Mouse (Mus musculus): ENCODE measurements around the gene Dtnbp1. TPM values are rescaled to one million over a fixed set of nuclear protein-coding genes. Genes with fewer than 3 reads are reported as not detected.

Dtnbp1 gene
- polyA plus RNA-seq, 2 experiments = 58.2 to 69.2 TPM

- TF ChIP-seq POLR2A (IDR thresholded peaks at IDR 0.05; ENCODE audit: borderline replicate concordance, extremely low read depth, insufficient read depth, insufficient read length) = no peak
- no peaks in the 10 kb centered on the region for H3K27me3 ChIP-seq (ENCODE audit: control insufficient read depth, insufficient read depth, low read length)
- H3K4me1 ChIP-seq (ENCODE audit: control insufficient read depth, insufficient read depth, low read length) = peaks cover 23% of the 10 kb centered on the region
- DNase-seq (ENCODE audit: low spot score) = no peak
- no peaks in the 10 kb centered on the region for H3K9me3 ChIP-seq (ENCODE audit: control insufficient read depth, low read length)
- no peak overlapping the region for H3K4me2 ChIP-seq (replicated peaks; ENCODE audit: low read depth, low read length, severe bottlenecking)
- no peaks in the 10 kb centered on the region for H3K36me3 ChIP-seq (ENCODE audit: control insufficient read depth, insufficient read depth, low read length)
- WGBS = 61% methylated on average over 4 of the region's 4 CpGs
- H3K9ac ChIP-seq (ENCODE audit: low read depth, low read length, severe bottlenecking) = no peak overlapping the region
- H3K4me3 ChIP-seq (replicated peaks; ENCODE audit: low read length) = no peak overlapping the region
- H3K27ac ChIP-seq (replicated peaks; ENCODE audit: low read depth, low read length) = no peak overlapping the region; the same call in 1 of the 2 replicates
- no peak for ATAC-seq (ENCODE audit: low FRiP score, low read depth)
These were observed 34.5 kb upstream of the Dtnbp1 start for GRCm38 (mm10) chr13:45036417-45036816.

DNA sequence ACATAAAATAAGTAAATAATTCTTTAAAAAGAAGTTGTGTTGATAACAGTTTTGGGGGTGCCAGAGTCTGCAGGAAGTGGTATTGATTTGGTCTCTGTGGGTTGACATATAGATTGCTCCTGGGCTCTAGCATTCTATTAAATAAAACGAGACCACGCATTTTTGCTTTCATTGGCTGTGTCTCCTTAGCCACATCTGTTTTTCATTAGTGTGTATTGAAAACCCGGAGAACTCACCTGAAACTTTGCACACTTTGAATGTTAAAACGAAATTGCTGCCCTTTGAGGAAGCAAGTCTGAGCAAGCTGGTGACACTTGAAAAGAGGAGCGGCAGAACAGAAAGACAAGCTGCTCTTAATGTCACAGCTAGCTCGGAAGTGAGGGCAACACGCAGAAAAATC is 32.8 kb upstream of the Dtnbp1 start:
- H3K9ac ChIP-seq (ENCODE audit: low read depth, low read length, severe bottlenecking) = no peak overlapping the region
- H3K4me3 ChIP-seq (replicated peaks; ENCODE audit: low read length) = no peak overlapping the region
- H3K27ac ChIP-seq (replicated peaks; ENCODE audit: low read depth, low read length) = no peak overlapping the region
- DNase-seq (ENCODE audit: low spot score) = peak; percentile 64
- no peak for TF ChIP-seq POLR2A (IDR thresholded peaks at IDR 0.05; ENCODE audit: borderline replicate concordance, extremely low read depth, insufficient read depth, insufficient read length)
- no peak for ATAC-seq (ENCODE audit: low FRiP score, low read depth)
- 8% methylated on average over 7 of the region's 7 CpGs for WGBS
- H3K4me2 ChIP-seq (replicated peaks; ENCODE audit: low read depth, low read length, severe bottlenecking) = peak overlapping the region; percentile 32; the same call in 1 of the 2 replicates
- H3K27me3 ChIP-seq (ENCODE audit: control insufficient read depth, insufficient read depth, low read length) = no peaks in the 10 kb centered on the region
- H3K4me1 ChIP-seq (ENCODE audit: control insufficient read depth, insufficient read depth, low read length) = peaks cover 26% of the 10 kb centered on the region
- no peaks in the 10 kb centered on the region for H3K9me3 ChIP-seq (ENCODE audit: control insufficient read depth, low read length)
- H3K36me3 ChIP-seq (ENCODE audit: control insufficient read depth, insufficient read depth, low read length) = no peaks in the 10 kb centered on the region

DNA sequence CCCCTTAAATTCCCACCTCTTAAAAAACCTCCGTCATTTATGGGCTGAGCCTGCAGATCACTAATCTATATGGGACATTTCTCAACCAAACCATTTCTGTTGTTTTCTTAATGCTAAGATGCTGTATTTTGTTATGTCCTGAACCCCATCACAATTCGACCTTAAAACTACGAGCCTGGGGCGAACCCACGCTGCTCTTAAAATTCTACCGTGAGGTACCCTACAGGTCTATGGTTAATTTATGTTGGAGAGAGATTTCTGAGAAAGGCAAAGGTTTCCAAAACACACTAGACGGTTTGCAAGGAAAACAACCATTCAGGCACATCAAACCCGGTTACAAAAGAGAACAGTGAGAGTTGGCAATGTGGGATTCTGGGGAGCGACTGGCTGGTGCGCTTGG is 31.4 kb upstream of the Dtnbp1 start:
- WGBS = 39% methylated on average over 10 of the region's 10 CpGs
- DNase-seq (ENCODE audit: low spot score) = no peak
- Histone ChIP-seq H3K4me1 (ENCODE audit: control insufficient read depth, insufficient read depth, low read length) (peaks cover 26% of the 10 kb centered on the region), H3K27ac (replicated peaks; ENCODE audit: low read depth, low read length) (no peak overlapping the region), H3K27me3 (ENCODE audit: control insufficient read depth, insufficient read depth, low read length) (no peaks in the 10 kb centered on the region), H3K9me3 (ENCODE audit: control insufficient read depth, low read length) (no peaks in the 10 kb centered on the region), H3K4me2 (replicated peaks; ENCODE audit: low read depth, low read length, severe bottlenecking) (no peak overlapping the region), H3K9ac (ENCODE audit: low read depth, low read length, severe bottlenecking) (no peak overlapping the region), H3K36me3 (ENCODE audit: control insufficient read depth, insufficient read depth, low read length) (no peaks in the 10 kb centered on the region), H3K4me3 (replicated peaks; ENCODE audit: low read length) (no peak overlapping the region)
- TF ChIP-seq POLR2A (IDR thresholded peaks at IDR 0.05; ENCODE audit: borderline replicate concordance, extremely low read depth, insufficient read depth, insufficient read length) = no peak
- ATAC-seq (ENCODE audit: low FRiP score, low read depth) = no peak

- no peak overlapping the region for H3K9ac ChIP-seq (ENCODE audit: low read depth, low read length, severe bottlenecking)
- H3K4me2 ChIP-seq (replicated peaks; ENCODE audit: low read depth, low read length, severe bottlenecking) = no peak overlapping the region
- DNase-seq (ENCODE audit: low spot score) = no peak
- no peaks in the 10 kb centered on the region for H3K27me3 ChIP-seq (ENCODE audit: control insufficient read depth, insufficient read depth, low read length)
- 82% methylated on average over 4 of the region's 4 CpGs for WGBS
- no peak overlapping the region for H3K27ac ChIP-seq (replicated peaks; ENCODE audit: low read depth, low read length)
- no peak for ATAC-seq (ENCODE audit: low FRiP score, low read depth)
- peaks cover 26% of the 10 kb centered on the region for H3K4me1 ChIP-seq (ENCODE audit: control insufficient read depth, insufficient read depth, low read length)
- H3K9me3 ChIP-seq (ENCODE audit: control insufficient read depth, low read length) = no peaks in the 10 kb centered on the region
- no peak for TF ChIP-seq POLR2A (IDR thresholded peaks at IDR 0.05; ENCODE audit: borderline replicate concordance, extremely low read depth, insufficient read depth, insufficient read length)
- no peaks in the 10 kb centered on the region for H3K36me3 ChIP-seq (ENCODE audit: control insufficient read depth, insufficient read depth, low read length)
- no peak overlapping the region for H3K4me3 ChIP-seq (replicated peaks; ENCODE audit: low read length)
These were observed 30.5 kb upstream of the Dtnbp1 start for GRCm38 (mm10) chr13:45032484-45032883.

GRCm38 (mm10) chr13:45031748-45032147 is 29.8 kb upstream of the Dtnbp1 start:
- Histone ChIP-seq H3K27ac (replicated peaks; ENCODE audit: low read depth, low read length) (no peak overlapping the region), H3K4me3 (replicated peaks; ENCODE audit: low read length) (no peak overlapping the region), H3K4me2 (replicated peaks; ENCODE audit: low read depth, low read length, severe bottlenecking) (no peak overlapping the region), H3K9me3 (ENCODE audit: control insufficient read depth, low read length) (no peaks in the 10 kb centered on the region), H3K9ac (ENCODE audit: low read depth, low read length, severe bottlenecking) (no peak overlapping the region), H3K4me1 (ENCODE audit: control insufficient read depth, insufficient read depth, low read length) (peaks cover 26% of the 10 kb centered on the region), H3K36me3 (ENCODE audit: control insufficient read depth, insufficient read depth, low read length) (no peaks in the 10 kb centered on the region), H3K27me3 (ENCODE audit: control insufficient read depth, insufficient read depth, low read length) (no peaks in the 10 kb centered on the region)
- WGBS = 26% methylated on average over 7 of the region's 7 CpGs
- DNase-seq (ENCODE audit: low spot score) = no peak
- ATAC-seq (ENCODE audit: low FRiP score, low read depth) = no peak
- no peak for TF ChIP-seq POLR2A (IDR thresholded peaks at IDR 0.05; ENCODE audit: borderline replicate concordance, extremely low read depth, insufficient read depth, insufficient read length)

DNA sequence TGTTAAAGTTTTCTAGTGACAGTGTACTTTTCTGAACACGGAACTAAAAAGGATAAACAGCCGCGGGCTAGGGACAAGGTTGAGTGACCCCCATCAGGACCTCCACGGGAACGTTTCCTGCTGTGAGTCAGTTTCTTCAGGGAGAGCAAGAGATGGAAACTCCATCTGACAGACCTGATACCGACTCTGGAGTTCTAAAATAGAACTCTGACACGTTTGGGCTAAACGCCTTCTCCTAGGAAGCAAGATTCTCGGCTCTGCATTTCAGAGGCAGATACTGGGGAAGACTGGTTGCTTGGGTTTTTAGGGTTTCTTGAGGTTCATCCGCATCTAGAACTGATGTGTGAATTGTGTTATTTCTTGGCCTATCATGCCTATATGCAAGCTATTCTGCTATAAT is 29.4 kb upstream of the Dtnbp1 start:
- Histone ChIP-seq H3K36me3 (ENCODE audit: control insufficient read depth, insufficient read depth, low read length) (no peaks in the 10 kb centered on the region), H3K27me3 (ENCODE audit: control insufficient read depth, insufficient read depth, low read length) (no peaks in the 10 kb centered on the region), H3K9ac (ENCODE audit: low read depth, low read length, severe bottlenecking) (no peak overlapping the region), H3K4me1 (ENCODE audit: control insufficient read depth, insufficient read depth, low read length) (peaks cover 26% of the 10 kb centered on the region), H3K9me3 (ENCODE audit: control insufficient read depth, low read length) (no peaks in the 10 kb centered on the region), H3K4me2 (replicated peaks; ENCODE audit: low read depth, low read length, severe bottlenecking) (no peak overlapping the region), H3K4me3 (replicated peaks; ENCODE audit: low read length) (no peak overlapping the region), H3K27ac (replicated peaks; ENCODE audit: low read depth, low read length) (no peak overlapping the region)
- no peak for DNase-seq (ENCODE audit: low spot score)
- TF ChIP-seq POLR2A (IDR thresholded peaks at IDR 0.05; ENCODE audit: borderline replicate concordance, extremely low read depth, insufficient read depth, insufficient read length) = no peak
- ATAC-seq (ENCODE audit: low FRiP score, low read depth) = no peak
- 65% methylated on average over 10 of the region's 10 CpGs for whole genome bisulfite sequencing

Data from limb, embryonic 14.5 days (tissue).